Mouse (Mus musculus) CH12.LX (cell line): Measurements from ENCODE around the gene Atp1b3. TPM values are rescaled to one million over a fixed set of nuclear protein-coding genes. Genes with fewer than 3 reads are reported as not detected.

Source experiments
- DNase-seq: peaks from one replicate; pipeline ENCODE4 v3.0.0-alpha.2; 2013; ENCODE audit errors: extremely low read depth
- H3K27ac ChIP-seq: 2 replicates; pipeline ENCODE4 v1.5.1; 2012; ENCODE audit warnings: low read depth, mild to moderate bottlenecking, control low read depth, moderate library complexity; ENCODE audit not compliant: insufficient read depth
- H3K27me3 ChIP-seq: replicated peaks from 2 replicates; pipeline ENCODE3; 2012; ENCODE audit warnings: inconsistent platforms
- H3K36me3 ChIP-seq, 2 experiments: replicated peaks in 1 of 2; 2 replicates each; pipeline versions ENCODE3 to v1.6.1; 2012; ENCODE audit warnings: inconsistent platforms in 1 of 2, low read length in 1 of 2, mild to moderate bottlenecking in 1 of 2, mixed read lengths in 1 of 2, moderate library complexity in 1 of 2; ENCODE audit not compliant: control insufficient read depth in 1 of 2, insufficient read depth in 1 of 2
- H3K4me1 ChIP-seq, 2 experiments: 2 replicates each; pipeline ENCODE4 v1.6.1; 2012; ENCODE audit warnings: inconsistent platforms in 1 of 2, moderate library complexity in 1 of 2; ENCODE audit not compliant: insufficient read depth in 2 of 2, control insufficient read depth in 1 of 2
- H3K4me2 ChIP-seq: 2 replicates; pipeline ENCODE4 v1.6.1; 2012; ENCODE audit warnings: low read depth, mild to moderate bottlenecking, control low read depth; ENCODE audit not compliant: poor library complexity, insufficient read depth, severe bottlenecking
- H3K4me3 ChIP-seq, 3 experiments: fragments of 150-350 bp in 1 of 3; sonication (generic) in 1 of 3; replicated peaks in 1 of 3; 2 replicates each; pipeline versions ENCODE3 to v1.5.1; 2011 to 2012; ENCODE audit warnings: low read depth in 2 of 3, low read length in 2 of 3, mild to moderate bottlenecking in 2 of 3, moderate library complexity in 2 of 3, control low read depth in 1 of 3, improper control_type of control experiment in 1 of 3, inconsistent platforms in 1 of 3, mixed read lengths in 1 of 3; ENCODE audit not compliant: poor library complexity in 1 of 3
- H3K79me2 ChIP-seq: replicated peaks from 2 replicates; pipeline ENCODE4 v1.6.1; 2012; ENCODE audit warnings: mild to moderate bottlenecking, moderate library complexity; ENCODE audit not compliant: control insufficient read depth, poor library complexity, insufficient read depth, severe bottlenecking; ENCODE audit errors: extremely low read depth
- H3K9ac ChIP-seq: 2 replicates; pipeline ENCODE4 v1.6.1; 2012; ENCODE audit warnings: low read depth, mild to moderate bottlenecking, control low read depth, moderate library complexity; ENCODE audit not compliant: insufficient read depth
- H3K9me3 ChIP-seq: replicated peaks from 2 replicates; pipeline ENCODE3; 2012; ENCODE audit warnings: low read length, inconsistent platforms, mixed read lengths
- CTCF ChIP-seq, 2 experiments: IDR thresholded peaks in 1 of 2; conservative IDR thresholded peaks in 1 of 2; 2 replicates each; pipeline ENCODE4 v1.5.1; 2011 to 2012; ENCODE audit warnings: low read depth in 2 of 2, low read length in 2 of 2, improper control_type of control experiment in 1 of 2, inconsistent platforms in 1 of 2, mild to moderate bottlenecking in 1 of 2, moderate library complexity in 1 of 2
- E2F4 ChIP-seq: IDR thresholded peaks from 2 replicates; pipeline ENCODE4 v1.6.1; 2011; ENCODE audit warnings: low read depth, low read length, improper control_type of control experiment; ENCODE audit not compliant: insufficient replicate concordance
- ELF1 ChIP-seq: IDR thresholded peaks from 2 replicates; pipeline ENCODE4 v1.6.1; 2014; ENCODE audit warnings: low read depth, mild to moderate bottlenecking, inconsistent platforms, low read length, improper control_type of control experiment
- ETS1 ChIP-seq: conservative IDR thresholded peaks from 2 replicates; pipeline ENCODE4 v1.6.1; 2012; ENCODE audit warnings: low read depth, mild to moderate bottlenecking, inconsistent platforms, low read length, improper control_type of control experiment, moderate library complexity
- HCFC1 ChIP-seq: IDR thresholded peaks from 2 replicates; pipeline ENCODE4 v1.6.1; 2012; ENCODE audit warnings: low read depth, mild to moderate bottlenecking, inconsistent platforms, low read length, improper control_type of control experiment
- IRF4 ChIP-seq: IDR thresholded peaks from 2 replicates; pipeline ENCODE4 v1.6.1; 2014; ENCODE audit warnings: low read depth, mild to moderate bottlenecking, inconsistent platforms, low read length, improper control_type of control experiment
- JUN ChIP-seq: IDR thresholded peaks from 2 replicates; pipeline ENCODE4 v1.6.1; 2011; ENCODE audit warnings: low read depth, mild to moderate bottlenecking, low read length, improper control_type of control experiment, moderate library complexity; ENCODE audit not compliant: insufficient read depth
- JUND ChIP-seq: conservative IDR thresholded peaks from 2 replicates; pipeline ENCODE4 v1.6.1; 2011; ENCODE audit warnings: low read depth, low read length, improper control_type of control experiment
- KAT2A ChIP-seq: IDR thresholded peaks from 2 replicates; pipeline ENCODE4 v1.6.1; 2012; ENCODE audit warnings: low read length, improper control_type of control experiment, inconsistent platforms; ENCODE audit not compliant: insufficient replicate concordance
- MAZ ChIP-seq: IDR thresholded peaks from 2 replicates; pipeline ENCODE4 v1.6.1; 2012; ENCODE audit warnings: low read depth, mild to moderate bottlenecking, inconsistent platforms, low read length, improper control_type of control experiment, moderate library complexity
- MXI1 ChIP-seq: IDR thresholded peaks from 2 replicates; pipeline ENCODE4 v1.6.1; 2011; ENCODE audit warnings: mild to moderate bottlenecking, low read depth, low read length, improper control_type of control experiment
- NELFE ChIP-seq: IDR thresholded peaks from 2 replicates; pipeline ENCODE4 v1.6.1; 2011; ENCODE audit warnings: low read depth, low read length, improper control_type of control experiment
- NRF1 ChIP-seq: IDR thresholded peaks from 2 replicates; pipeline ENCODE4 v1.6.1; 2014; ENCODE audit warnings: low read depth, mild to moderate bottlenecking, inconsistent platforms, low read length, improper control_type of control experiment, moderate library complexity
- PAX5 ChIP-seq: IDR thresholded peaks from 2 replicates; pipeline ENCODE4 v1.6.1; 2012; ENCODE audit warnings: low read length, inconsistent platforms, mixed read lengths
- POLR2A ChIP-seq: IDR thresholded peaks from 2 replicates; pipeline ENCODE4 v1.6.1; 2011; ENCODE audit warnings: low read depth, mild to moderate bottlenecking, improper control_type of control experiment, low read length
- RAD21 ChIP-seq: IDR thresholded peaks from 2 replicates; pipeline ENCODE4 v1.6.1; 2011; ENCODE audit warnings: low read depth, mild to moderate bottlenecking, low read length, improper control_type of control experiment, moderate library complexity
- TBP ChIP-seq: conservative IDR thresholded peaks from 2 replicates; pipeline ENCODE4 v1.6.1; 2011; ENCODE audit warnings: low read depth, low read length, improper control_type of control experiment
- TCF12 ChIP-seq: IDR thresholded peaks from 2 replicates; pipeline ENCODE4 v1.6.1; 2014; ENCODE audit warnings: low read depth, mild to moderate bottlenecking, inconsistent platforms, low read length, improper control_type of control experiment
- USF1 ChIP-seq: IDR thresholded peaks from 2 replicates; pipeline ENCODE4 v1.6.1; 2014; ENCODE audit warnings: low read depth, mild to moderate bottlenecking, inconsistent platforms, low read length, improper control_type of control experiment
- ZMIZ1 ChIP-seq: IDR thresholded peaks from 2 replicates; pipeline ENCODE4 v1.6.1; 2012; ENCODE audit warnings: low read depth, mild to moderate bottlenecking, inconsistent platforms, low read length, improper control_type of control experiment
- dilution Hi-C: fragments of 300-500 bp; cut with MboI; formaldehyde crosslinking; loops from 2 replicates; pipeline ENCODE4 v1.14.3; 2020; ENCODE audit warnings: low sequenced_read_pairs; ENCODE audit not compliant: extremely low pct_unique_long_range_greater_than_20kb, extremely low pct_ligation_motif_present
- in situ Hi-C: fragments of 300-500 bp; cut with MboI; formaldehyde crosslinking; loops from 3 replicates; pipeline ENCODE4 v1.14.3; 2019; ENCODE audit warnings: low sequenced_read_pairs, low pct_ligation_motif_present, low pct_unique_long_range_greater_than_20kb, mixed read lengths
- polyA plus RNA-seq: library from polyadenylated mRNA; unstranded; fragments of >175 nt; gene quantifications from 2 replicates; pipeline ENCODE4 v1.2.1, GENCODE M21; 2012; ENCODE audit warnings: low read depth; ENCODE audit not compliant: insufficient read length
- total RNA-seq, 2 experiments: library from RNA; depleted of rRNA; stranded (reverse); fragments of 300-350 nt in 1 of 2; fragments of >200 nt in 1 of 2; gene quantifications; 2 replicates each; pipeline ENCODE4 v1.2.3; 2012 to 2014

Gene Atp1b3
- total RNA-seq (2012; rRNA removed): 66.4 and 77.6 TPM in 2 replicates
- 89.8 and 102 TPM in 2 replicates for total RNA-seq (2014; rRNA removed)
- polyA plus RNA-seq: 106 and 129 TPM in 2 replicates

- dilution Hi-C loops: no loop called here
- peak; percentile 90 for DNase-seq
- Histone ChIP-seq H3K9me3 (peaks cover 3% of the 10 kb centered on the region), H3K9ac (peak within 1 kb of the TSS; percentile 79), H3K27me3 (no peaks in the 10 kb centered on the region), H3K4me3 (peak within 1 kb of the TSS; percentile 79 to 98 (median 94)), H3K4me2 (peak within 1 kb of the TSS; percentile 78; the same call in 1 of the 2 replicates), H3K27ac (peak within 1 kb of the TSS; percentile 82), H3K79me2 (peaks cover 28% of the 10 kb centered on the region), H3K36me3 (peaks cover 0 to 8% of the 10 kb centered on the region in 2 experiments), H3K4me1 (peaks cover 5 to 29% of the 10 kb centered on the region in 2 experiments)
- in situ Hi-C loops: no loop called here
- TF ChIP-seq MAZ (peak; percentile 60), TCF12 (peak; percentile 73), USF1 (no peak), E2F4 (no peak), HCFC1 (peak; percentile 41; the same call in 1 of the 2 replicates), ETS1 (no peak), MXI1 (peak; percentile 51; the same call in 1 of the 2 replicates), NELFE (peak; percentile 84), IRF4 (peak; percentile 6; the same call in 1 of the 2 replicates), TBP (peak; percentile 51; the same call in 1 of the 2 replicates), ZMIZ1 (peak; percentile 63), NRF1 (peak; percentile 62; the same call in 1 of the 2 replicates), ELF1 (peak; percentile 76), KAT2A (no peak), CTCF (conservative IDR thresholded peaks at IDR 0.05 in 1 of 2, IDR thresholded peaks at IDR 0.05 in 1 of 2; ENCODE audit: low read depth in 2 of 2, low read length in 2 of 2) (peak in 1 of 2 experiments; percentile 14; a peak in 1 of 4 replicates), JUND (no peak), POLR2A (peak; percentile 89), RAD21 (no peak)
These were observed at the start of gene Atp1b3 for GRCm38 (mm10) chr9:96364141-96364838. Gene Atp1b3, minus strand, starts transcription at chr9:96364442.

DNA sequence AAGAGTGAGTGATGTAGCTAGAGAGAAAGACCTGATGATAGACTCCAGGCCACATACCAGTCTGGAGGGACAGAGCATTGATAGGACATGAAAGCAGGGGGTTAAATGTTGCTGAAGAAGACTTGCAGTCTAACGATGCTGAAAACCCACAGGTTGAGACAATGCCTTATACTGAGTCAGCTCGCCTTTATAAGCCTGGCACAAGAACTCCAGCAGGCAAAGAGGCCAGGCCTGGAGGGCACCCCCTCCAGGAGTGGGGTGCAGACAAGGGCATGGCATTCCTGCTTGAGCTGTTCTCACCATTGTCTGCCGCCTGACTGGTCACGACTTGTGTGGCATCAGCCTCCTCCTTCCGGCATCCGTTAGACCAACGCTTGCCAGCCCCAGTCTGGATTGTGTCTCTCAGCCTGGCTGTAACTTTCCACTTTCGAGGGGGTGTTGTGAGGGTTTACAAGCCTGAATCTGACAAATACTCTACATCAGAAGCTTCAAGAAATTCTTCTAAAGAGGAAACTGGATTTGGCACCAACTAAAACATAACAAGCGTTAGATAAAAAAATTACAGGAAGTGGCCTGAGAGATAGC, 48.7 kb upstream of the Atp1b3 start:
- no peak for TF ChIP-seq TBP
- no peak for TF ChIP-seq JUN
- no peak for TF ChIP-seq PAX5
- no peak for TF ChIP-seq MAZ
- TF ChIP-seq, all 38 proteins: peak for 0
- in situ Hi-C loops (no loop called here), dilution Hi-C loops (no loop called here)
- DNase-seq: no peak
- no peak overlapping the region for H3K9ac ChIP-seq
- H3K27me3 ChIP-seq: no peaks in the 10 kb centered on the region
- no peak overlapping the region for H3K4me2 ChIP-seq
- no peak overlapping the region for H3K4me3 ChIP-seq
- H3K4me1 ChIP-seq: peaks cover 5 to 29% of the 10 kb centered on the region in 2 experiments; a peak in 3 of 4 replicates
- no peaks in the 10 kb centered on the region for H3K9me3 ChIP-seq
- H3K27ac ChIP-seq: no peak overlapping the region
- H3K79me2 ChIP-seq: no peaks in the 10 kb centered on the region
- H3K36me3 ChIP-seq: no peaks in the 10 kb centered on the region
